Mouse (Mus musculus) heart, postnatal 14 days (tissue): Measurements from ENCODE around the gene Tecpr1. TPM values are rescaled to one million over a fixed set of nuclear protein-coding genes. Genes with fewer than 3 reads are reported as not detected.

ENCODE experiments used
- DNase-seq, 2 experiments: peaks; one replicate each; pipeline ENCODE4 v3.0.0; 2021 to 2022
- intact Hi-C: fragments of 180-260 bp; cut with DNase I; formaldehyde crosslinking; loops from one replicate; pipeline ENCODE4 v1.15.1; 2025
- total RNA-seq, 2 experiments: library from RNA; stranded (reverse); gene quantifications; 2 replicates each; pipeline ENCODE4 v1.2.3; 2021

Tecpr1 gene
- total RNA-seq, 2 experiments from 2014 or later = 29.5 to 34.7 TPM

DNA sequence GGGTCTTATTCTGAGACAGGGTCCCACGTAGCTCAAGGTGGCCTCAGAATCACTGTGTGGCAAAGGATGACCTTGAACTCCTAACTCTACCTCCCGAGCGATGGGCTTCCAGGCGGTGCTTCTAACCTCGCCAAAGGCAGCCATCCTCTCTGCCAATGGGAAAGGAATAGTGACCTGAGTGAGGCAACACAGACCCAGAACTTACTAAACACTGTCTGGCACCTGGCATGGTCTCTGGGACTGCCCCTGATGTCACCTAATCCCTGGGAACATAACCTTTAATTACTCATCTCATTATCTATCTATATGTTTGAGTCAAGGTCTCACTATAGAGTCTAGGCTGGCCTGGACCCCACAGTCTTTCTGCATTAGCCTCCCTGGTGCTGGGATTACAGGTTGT lies 3.5 kb downstream of the Tecpr1 start:
- intact Hi-C loops = loop anchor here (5.0 kb wide), 1 partner anchor 118 kb away; the partner anchor contains the start of gene Lmtk2
- no peak for DNase-seq

DNA sequence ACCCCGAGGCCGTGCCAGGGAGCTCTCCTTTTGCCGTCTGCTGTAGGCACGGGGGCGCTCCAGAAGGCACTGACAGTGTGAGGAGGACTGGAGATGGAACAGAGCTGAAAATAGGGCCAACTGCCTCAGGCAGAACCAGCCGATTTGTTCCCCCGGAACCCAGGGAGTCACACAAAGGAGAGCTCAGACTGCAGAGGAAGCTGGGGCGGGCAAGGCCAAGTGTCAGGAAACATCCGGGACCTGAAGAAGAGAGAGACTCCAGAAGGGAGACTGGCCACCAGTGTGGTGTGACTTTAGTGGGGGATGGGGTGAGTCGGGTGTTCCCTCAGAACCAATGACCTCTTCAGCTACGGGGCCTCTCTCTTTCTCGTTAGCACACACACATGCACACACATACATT lies 4.1 kb downstream of the Tecpr1 start:
- peak; percentile 15 to 16 for DNase-seq
- intact Hi-C loops = no loop called here

DNA sequence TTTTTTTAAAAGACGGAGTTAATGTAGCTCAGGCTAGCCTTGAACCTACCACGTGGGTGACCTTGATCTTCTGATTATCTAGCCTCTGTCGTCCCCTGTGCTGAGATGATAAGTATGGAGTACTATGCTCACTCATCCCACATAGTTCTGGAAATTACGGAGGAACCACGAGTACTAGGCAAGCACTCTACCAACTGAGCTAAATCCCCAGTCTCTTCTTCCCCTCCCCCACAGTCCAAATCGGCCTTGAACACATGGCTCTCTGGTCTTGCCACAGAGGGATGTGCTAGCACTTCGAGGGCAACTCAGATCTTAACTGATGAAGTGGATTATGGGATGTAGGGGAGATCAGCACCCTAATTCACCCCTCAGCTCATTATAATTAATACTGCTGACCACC lies 5.4 kb downstream of the Tecpr1 start:
- intact Hi-C loops = no loop called here
- no peak for DNase-seq

DNA sequence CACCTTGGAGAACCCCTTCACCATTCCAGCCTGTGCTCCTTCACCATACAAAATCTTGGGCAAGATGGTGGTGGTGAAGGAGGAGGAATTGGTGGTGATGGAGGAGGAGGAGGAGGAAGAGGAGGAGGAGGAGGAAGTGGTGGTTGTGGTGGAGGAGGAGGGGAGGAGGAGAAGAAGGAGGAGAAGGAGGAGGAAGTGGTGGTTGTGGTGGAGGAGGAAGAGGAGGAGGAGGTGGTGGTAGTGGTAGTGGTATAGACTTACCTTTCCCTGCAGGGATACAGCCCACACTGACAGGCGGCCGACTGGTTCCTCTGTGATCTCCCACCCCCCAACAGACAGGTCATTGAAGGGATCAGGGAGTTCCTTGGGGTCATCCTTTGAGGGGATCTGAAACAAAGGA lies 7.4 kb downstream of the Tecpr1 start:
- no peak for DNase-seq
- intact Hi-C loops = no loop called here

DNA sequence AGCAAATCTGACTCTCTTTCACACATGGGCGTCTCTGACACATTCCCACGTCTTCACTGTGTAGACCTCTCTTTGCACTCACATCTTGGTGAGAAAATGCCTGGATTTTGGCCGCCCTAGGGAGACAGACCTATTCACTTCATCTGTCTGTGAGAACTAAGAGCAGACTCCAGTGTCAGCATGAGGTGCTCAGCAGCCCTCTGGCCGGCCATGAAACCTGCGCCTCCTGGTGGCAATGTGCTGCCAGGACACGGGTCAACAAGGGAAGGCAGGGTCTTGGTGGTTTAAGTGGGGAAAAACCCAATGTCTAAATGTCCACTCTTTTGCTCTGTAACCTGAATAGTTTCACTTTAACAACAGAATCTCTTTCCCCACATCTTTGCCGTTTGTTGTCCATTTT lies 9.0 kb downstream of the Tecpr1 start:
- peak; percentile 65 to 80 for DNase-seq

DNA sequence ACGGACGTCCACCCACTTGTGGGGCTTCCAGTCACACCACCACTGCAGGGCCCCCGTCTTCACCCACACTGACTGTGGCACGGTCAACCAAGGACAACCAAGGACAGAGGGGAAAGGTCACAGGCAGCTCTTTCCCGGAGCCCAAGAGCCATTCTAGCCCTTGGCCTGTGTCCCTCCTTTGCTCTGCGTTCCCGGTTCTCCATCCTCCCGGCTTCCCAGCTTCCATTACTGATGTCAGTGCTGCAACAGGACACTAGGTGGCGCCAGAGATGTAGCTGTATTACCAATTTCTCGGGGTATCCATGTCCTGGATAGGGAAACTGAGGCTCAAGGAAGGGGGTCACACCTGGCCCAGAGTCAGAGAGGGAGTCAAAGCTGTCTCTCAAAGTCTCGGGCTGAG lies 15.9 kb downstream of the Tecpr1 start:
- peak; percentile 45 to 63 for DNase-seq
- intact Hi-C loops = no loop called here

More for the DNA sequence above, 9.0 kb downstream of the Tecpr1 start:
- intact Hi-C loops = loop anchor here (5.0 kb wide), 2 partner anchors 172 to 518 kb away; no protein-coding TSS in a partner anchor

DNA sequence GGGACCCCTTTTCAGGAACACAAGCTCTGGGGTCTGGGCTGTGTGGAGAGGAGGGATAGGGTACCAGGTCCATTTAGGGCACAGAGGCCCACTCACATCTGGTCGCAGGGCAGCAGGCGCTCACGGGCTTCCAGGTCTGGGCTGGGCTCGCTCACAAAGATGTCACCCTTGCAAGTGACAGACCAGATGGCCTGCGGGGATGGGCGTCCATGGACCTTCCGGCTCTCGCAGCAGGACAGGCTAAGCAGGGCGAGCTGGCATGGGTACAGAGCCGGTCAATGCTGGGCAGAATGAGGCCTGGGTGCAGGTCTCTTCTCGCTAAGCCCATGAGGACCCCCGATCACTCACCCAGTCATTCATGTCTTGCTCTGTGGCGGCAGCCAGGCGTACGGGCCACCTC lies 17.3 kb downstream of the Tecpr1 start:
- DNase-seq = no peak
- intact Hi-C loops = no loop called here

DNA sequence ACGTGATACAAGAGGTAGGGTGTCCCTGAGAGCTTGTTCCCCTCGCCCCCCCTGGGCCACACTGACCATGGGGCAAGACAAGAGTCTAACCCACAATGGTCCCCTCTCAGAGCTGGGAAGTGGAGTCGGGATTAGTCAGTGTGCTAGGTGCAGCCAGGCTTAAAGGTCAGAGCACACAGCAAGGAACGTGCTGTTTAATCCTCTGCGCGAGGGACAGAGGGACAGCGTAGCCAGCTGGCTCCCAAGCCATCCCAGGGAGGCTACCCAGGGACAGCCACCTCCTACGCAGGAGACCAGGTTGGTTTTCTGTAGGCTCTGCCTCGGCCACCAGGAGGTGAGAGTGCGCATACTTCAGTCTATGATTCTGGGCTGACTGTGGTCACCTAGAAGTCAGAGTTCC lies 18.5 kb downstream of the Tecpr1 start:
- no peak for DNase-seq
- intact Hi-C loops = no loop called here

DNA sequence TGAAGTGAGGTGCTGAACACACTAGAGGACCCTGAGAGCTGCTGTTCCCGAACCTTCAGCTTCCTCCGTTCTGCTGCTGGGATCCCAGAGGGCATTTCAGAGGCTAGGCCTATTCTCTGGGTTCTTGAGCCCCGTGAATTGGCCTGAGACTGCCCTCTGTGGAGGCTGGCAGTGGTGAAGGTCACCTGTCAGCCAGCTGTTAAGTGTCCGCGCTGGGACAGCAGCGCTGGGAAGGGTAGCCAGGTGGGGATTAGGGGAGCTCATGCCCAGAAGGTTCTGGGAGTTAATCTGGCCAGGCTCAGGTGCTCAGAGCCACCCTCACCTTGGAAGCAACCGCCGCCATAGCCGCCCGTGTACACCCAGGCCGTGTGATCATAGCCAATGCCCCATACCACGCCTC lies 19.1 kb downstream of the Tecpr1 start:
- DNase-seq = no peak
- intact Hi-C loops = no loop called here

DNA sequence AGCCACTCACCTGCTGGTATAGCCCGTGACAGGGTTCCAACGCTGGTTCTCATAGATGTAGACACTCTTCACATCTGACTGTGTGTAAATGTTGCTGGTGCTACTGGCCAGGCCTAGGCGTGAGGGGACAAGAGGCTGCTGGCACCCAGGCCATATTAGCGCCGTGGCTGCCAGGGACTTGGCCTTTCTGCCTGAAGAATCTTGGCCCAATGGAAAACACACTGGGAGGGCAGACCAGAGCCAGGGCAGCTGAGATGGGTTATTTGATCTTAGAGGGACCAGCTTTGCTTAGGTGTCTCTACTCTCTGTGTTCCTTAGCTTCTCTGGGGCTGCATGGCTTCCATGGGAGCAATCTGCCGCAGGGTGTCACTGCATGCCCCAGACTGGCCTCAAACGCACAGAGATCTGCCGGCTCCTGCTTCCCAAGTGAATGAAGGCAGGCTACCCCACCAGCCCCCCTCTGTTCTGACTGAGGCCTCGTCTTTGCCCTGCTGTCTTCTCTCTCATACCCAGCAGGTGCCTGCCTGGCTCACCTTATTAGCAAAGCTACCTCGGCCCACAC lies 19.9 kb downstream of the Tecpr1 start:
- intact Hi-C loops = no loop called here
- no peak for DNase-seq

DNA sequence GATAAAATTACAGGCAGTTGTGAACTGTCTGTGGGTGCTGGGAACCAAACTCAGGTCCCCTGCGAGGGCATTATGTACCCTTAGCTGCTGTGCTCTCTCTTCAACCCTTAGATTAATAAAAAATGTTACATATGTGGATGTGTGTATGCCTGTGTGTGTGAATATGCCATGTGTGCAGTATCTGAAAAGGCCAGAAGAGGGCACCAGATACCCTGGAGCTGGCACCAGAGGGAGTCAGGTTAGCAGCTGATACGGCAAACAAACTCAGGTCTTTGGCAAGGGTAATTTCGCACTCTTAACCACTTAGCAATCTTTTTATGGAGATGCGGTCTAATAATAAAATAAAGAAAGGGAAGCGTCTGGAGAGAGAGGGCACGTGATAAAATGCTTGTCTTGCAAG lies 21.0 kb downstream of the Tecpr1 start:
- no peak for DNase-seq
- intact Hi-C loops = no loop called here

DNA sequence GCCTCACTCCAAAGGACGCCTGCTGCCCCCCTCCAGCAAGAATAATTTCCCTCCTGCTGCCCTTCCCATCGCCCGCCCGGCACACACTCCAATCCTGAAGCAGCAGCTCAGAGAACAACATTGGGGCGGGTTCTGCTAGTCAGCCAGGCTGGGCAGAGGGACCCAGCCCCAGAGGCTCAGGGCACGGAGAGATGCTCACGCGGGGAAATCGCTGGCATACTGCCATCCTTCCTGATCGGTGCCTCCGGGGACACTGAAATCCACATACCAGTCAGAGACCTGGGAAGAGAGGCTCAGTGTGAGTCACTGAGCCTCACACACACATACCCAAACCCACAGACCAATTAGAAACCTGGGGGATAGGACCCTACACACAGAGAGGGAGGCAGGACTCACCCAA lies 22.8 kb downstream of the Tecpr1 start:
- no peak for DNase-seq
- intact Hi-C loops = no loop called here

DNA sequence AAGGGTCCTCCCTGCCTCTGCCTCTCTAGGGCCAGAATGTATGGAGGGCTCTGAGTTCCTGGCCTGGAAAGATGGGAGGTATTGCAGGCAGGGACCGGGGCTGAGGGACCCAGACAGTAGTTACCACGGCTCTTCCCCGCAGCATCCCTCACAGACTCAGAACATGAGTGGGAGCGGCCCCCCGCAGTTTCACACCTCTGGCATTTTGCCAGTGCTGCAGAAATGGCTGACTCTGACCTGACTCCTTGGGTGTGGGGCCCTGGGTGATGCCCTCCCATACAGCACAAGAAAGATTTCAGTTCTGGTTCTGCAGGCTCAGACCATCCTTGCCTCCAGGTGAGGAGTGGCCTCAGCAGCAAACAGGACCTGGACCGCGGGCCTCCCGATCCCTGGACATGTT lies 27.8 kb downstream of the Tecpr1 start:
- no peak for DNase-seq
- intact Hi-C loops = no loop called here

DNA sequence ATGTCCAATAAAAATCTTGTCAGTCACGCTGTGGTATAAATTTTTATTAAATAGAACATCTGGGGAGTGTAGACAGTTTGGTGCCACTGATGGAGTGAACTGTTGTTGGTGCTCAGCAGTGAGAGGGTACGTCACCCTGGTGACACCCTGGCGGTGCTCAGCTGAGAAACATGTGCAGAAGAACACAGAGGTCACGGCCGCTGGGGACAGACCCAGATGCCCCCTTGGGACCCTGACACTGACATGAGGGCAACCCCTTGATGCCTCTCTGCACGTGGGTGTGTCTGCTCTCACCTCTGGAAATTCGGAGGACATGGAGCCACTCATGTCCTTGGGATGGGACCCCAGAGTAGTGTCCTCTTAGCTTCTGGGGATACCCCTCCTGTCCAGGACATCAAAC lies 29.0 kb downstream of the Tecpr1 start:
- DNase-seq = no peak
- intact Hi-C loops = no loop called here

DNA sequence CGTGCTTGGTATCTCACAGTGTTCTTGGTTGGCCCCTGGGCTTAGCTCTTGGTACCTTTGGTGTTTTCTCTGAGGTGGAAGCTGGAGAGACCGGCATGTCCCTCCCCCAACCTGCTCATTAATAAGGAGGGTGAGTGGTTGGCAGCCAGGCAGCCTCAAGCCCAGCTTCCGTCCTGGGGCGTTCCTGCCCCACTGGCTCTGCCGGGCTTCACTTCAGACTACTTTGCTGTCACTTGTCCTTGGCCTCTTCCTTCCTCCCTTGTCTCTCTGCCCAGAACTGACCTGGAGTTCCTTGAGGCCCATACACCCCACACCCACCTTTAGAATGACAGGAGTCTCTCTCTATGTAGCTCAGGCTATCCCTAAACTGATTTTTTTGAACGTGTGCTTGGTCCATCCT lies 30.7 kb downstream of the Tecpr1 start:
- intact Hi-C loops = no loop called here

DNA sequence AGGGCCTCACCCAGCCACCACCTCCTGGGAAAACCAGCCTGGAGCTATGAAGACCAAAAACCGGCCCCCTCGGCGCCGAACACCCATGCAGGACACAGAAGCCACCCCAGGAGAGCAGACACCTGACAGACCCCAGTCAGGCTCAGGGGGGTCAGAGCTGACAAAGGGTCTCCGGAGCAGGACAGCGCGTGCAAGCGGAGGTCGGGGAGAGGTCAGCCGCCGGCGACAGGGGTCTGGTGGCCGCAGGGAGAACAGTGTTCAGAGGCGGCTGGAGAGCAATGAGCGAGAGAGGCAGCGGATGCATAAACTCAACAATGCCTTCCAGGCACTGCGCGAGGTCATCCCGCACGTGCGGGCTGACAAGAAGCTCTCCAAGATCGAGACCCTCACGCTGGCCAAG lies 32.4 kb downstream of the Tecpr1 start:
- intact Hi-C loops = no loop called here
- DNase-seq = no peak

More for the DNA sequence above, 30.7 kb downstream of the Tecpr1 start:
- DNase-seq = no peak

DNA sequence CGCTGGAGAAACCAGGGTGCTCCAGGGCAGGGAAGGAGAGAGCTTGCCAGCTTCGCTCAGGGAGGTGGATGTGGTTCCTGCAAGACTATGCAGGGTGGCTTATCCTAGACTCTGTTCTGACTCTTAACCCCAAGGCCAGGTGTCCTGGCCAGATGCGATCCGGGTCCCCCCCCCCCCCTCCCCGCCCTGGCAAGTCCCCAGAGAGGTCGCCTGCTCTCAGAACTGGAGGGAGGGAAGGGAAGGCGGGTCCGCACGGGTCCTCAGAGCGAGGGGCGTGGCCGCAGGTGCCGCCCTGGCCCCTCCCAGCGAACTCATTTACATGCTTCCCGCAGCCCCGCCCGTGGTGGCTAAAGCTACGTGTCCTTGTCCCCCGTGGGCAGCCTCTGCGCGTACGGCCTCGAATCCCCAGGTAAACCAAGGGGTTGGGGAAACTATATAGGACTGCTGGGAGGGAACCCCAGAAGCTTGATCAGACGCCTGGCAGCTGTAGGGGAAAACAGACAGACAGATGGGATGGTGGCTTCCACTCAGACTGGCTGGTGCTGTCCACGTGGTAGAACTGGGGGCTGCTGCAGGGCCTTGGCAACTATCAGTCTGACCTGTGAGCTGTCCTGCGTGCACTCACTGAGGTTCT lies 33.3 kb downstream of the Tecpr1 start, which contains the start of gene Bhlha15:
Gene Bhlha15, plus strand, starts transcription at position 337 of the 634 bp plus-strand sequence.
- intact Hi-C loops = no loop called here
- DNase-seq = peak; percentile 31 to 48

DNA sequence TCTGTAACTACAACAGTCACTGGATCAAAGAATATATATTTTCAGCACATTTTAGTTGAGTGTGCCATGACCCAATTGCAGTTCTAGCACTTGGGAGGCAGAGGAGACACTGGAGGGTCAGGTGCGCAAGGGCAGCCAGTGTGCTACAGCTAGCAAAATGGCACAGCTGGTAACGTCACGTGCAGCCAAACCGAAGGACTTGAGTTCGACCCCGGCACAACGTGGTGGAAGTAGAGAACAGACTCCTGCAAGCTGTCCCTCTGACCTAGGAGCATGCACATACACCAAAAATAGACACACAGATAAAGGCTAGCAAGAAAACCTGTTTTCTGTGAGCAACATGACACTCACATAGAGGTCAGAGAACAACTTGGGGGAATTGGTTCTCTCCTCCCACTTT lies 34.1 kb downstream of the Tecpr1 start:
- intact Hi-C loops = no loop called here
- no peak for DNase-seq

DNA sequence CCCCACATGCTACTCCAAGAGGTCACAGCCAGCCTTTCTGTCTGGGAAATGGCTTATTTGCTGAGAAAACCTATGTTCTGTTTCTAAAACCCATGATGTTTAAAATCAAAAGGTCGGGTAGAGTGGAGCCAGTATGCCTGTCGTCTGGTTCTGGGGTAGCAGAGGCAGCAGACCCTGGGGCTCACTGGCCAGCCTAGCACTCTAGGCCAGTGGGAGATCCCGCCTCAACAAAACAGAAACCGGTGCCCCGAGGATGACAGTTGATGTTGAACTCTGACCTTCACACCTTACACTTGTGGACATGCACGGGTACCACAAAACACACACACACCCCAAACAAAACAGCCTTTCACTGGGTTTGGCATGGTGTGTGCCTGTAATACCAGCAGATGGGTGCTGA lies 35.0 kb downstream of the Tecpr1 start:
- DNase-seq = no peak

DNA sequence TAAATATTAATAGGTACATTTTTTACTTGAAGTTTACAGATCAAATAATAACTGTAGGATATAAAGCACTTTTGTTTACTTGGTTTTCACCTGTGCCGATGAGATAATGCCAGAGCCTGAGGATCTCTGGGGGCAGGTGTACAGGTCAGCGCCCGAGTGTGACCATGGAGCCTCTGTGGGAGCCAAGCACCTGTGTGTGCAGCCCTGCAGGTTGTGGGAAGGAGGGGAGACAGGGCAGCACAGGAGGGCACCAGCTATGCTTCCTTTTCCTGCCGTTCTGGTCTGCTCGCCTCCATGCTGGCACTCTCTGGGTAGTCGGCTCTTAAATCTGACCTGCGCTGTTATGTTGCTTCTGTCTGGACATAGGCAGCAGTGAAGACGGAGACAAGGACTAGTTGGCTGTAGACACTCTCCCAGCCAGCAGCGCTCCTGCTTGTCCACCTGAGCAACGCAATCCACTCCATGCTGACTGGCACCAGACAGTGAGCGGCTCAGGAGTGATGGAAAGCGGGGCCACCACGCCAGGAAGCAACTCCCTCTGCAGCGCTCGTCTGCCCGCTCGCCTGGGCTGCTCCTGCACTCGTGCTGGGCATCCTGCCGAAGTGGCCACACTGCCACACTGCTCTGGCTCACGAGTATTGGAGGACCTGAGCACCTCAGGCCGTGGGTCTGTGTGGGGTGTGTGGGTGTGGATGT lies 38.9 kb downstream of the Tecpr1 start:
- no peak for DNase-seq
- intact Hi-C loops = no loop called here

More for the DNA sequence above, 35.0 kb downstream of the Tecpr1 start:
- intact Hi-C loops = no loop called here

DNA sequence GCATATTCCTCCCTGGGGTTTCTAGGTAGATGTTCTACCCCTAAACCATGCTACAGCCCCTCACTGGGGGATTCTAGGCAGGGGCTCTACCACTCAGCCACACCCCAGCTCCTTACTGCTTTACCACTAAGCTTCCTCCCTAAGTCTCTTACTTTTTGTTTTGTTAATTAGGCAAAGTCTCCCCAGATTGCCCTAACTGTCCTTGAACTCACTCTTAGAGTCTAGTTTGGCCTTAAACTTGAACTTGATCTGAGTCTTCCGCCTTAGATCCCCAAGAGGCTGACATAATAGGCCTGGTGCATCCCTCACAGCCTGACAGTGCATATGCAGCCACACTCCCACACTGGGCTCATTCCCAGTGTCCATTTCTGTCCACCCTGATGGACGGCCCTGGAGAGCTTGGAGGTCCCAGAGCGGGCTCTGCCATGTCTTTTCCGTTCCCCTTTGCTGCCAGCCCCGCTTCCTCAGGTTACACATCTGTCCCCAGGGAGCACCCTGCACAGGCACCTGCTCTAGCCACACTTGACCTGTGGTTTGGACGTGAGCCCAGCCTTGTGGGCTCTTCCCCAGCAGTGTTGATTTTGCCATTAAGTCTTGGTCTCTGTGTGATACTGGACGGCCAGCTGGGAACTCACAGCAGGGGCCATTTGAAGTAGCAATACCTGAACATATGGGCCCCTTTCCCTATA lies 39.6 kb downstream of the Tecpr1 start:
- no peak for DNase-seq
- intact Hi-C loops = no loop called here

DNA sequence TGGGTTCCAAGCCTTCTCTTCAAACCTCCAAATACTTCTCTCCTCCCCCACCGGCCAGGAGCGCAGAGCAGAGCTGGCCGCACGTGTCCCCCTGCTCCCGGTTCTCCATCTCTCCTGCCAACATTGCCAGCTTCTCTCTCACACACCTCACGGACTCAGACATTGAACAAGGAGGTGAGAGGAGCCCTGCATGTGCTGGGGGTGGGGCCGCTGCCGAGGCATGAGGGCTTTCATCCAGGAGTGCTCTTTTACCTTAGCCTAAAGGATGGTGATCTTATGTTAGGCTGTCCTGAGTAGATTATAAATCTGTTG lies 40.2 kb downstream of the Tecpr1 start:
- intact Hi-C loops = no loop called here
- DNase-seq = no peak
